Mouse (Mus musculus) liver, embryonic 16.5 days (tissue): ENCODE measurements around the gene Ldb2. TPM values are rescaled to one million over a fixed set of nuclear protein-coding genes. Genes with fewer than 3 reads are reported as not detected.

ENCODE experiments used
- ATAC-seq: fragments of 200-750 bp; cut with Nextera tagmentation; 2 replicates; pipeline ENCODE4 v1.8.0; 2017; ENCODE audit warnings: low read depth, mild to moderate bottlenecking, moderate number of reproducible peaks, moderate library complexity
- H3K27ac ChIP-seq: fragments of 300-500 bp; sonication (generic); 2 replicates; pipeline ENCODE4 v1.5.1; 2014; ENCODE audit warnings: mild to moderate bottlenecking, low read length
- H3K27me3 ChIP-seq: fragments of 300-500 bp; sonication (generic); 2 replicates; pipeline ENCODE4 v1.6.1; 2014; ENCODE audit warnings: low read depth, low read length, mixed read lengths; ENCODE audit not compliant: control insufficient read depth, insufficient read depth
- H3K36me3 ChIP-seq: fragments of 300-500 bp; sonication (generic); 2 replicates; pipeline ENCODE4 v1.6.1; 2014; ENCODE audit warnings: mild to moderate bottlenecking; ENCODE audit not compliant: control insufficient read depth, insufficient read depth
- H3K4me1 ChIP-seq: fragments of 300-500 bp; sonication (generic); 2 replicates; pipeline ENCODE4 v1.6.1; 2014; ENCODE audit warnings: low read depth, low read length, mixed read lengths; ENCODE audit not compliant: control insufficient read depth
- H3K4me2 ChIP-seq: fragments of 300-500 bp; sonication (generic); 2 replicates; pipeline ENCODE4 v1.6.1; 2014; ENCODE audit warnings: low read depth, low read length, mixed read lengths
- H3K4me3 ChIP-seq: fragments of 300-500 bp; sonication (generic); 2 replicates; pipeline ENCODE4 v1.5.1; 2014; ENCODE audit warnings: low read depth, mild to moderate bottlenecking, low read length
- H3K9ac ChIP-seq: fragments of 300-500 bp; sonication (generic); 2 replicates; pipeline ENCODE4 v1.6.1; 2014; ENCODE audit warnings: low read depth, low read length
- H3K9me3 ChIP-seq: fragments of 300-500 bp; sonication (generic); replicated peaks from 2 replicates; pipeline ENCODE4 v1.6.1; 2016; ENCODE audit warnings: low read length; ENCODE audit not compliant: control insufficient read depth
- WGBS: fragments of 180-500 bp; shearing (Covaris S2); extraction: QIAGEN DNeasy Blood & Tissue Kit; methylation state at CpG from one replicate; pipeline ENCODE4 v1.1.7; 2014; ENCODE audit not compliant: insufficient replicate concordance; 5-methylcytosine and 5-hydroxymethylcytosine counted together
- polyA plus RNA-seq: library from polyadenylated mRNA; unstranded; fragments of >200 nt; fragmentation: Nextera tagmentation; extraction: Ambion mirVana; gene quantifications from 2 replicates; pipeline ENCODE4 v1.2.1, GENCODE M21; 2015

Ldb2 gene
- polyA plus RNA-seq, 1 experiment from 2014 or later = 5.9 TPM

- H3K27me3 ChIP-seq = no peaks in the 10 kb centered on the region
- WGBS = 55% methylated on average over 3 of the region's 3 CpGs
- no peak overlapping the region for H3K27ac ChIP-seq
Observed at GRCm38 (mm10) chr5:44643079-44643478, 156.4 kb downstream of the Ldb2 start.

GRCm38 (mm10) chr5:44641060-44641459 is 158.4 kb downstream of the Ldb2 start:
- H3K4me3 ChIP-seq = no peak overlapping the region
- no peaks in the 10 kb centered on the region for H3K27me3 ChIP-seq
- no peaks in the 10 kb centered on the region for H3K36me3 ChIP-seq
- H3K9me3 ChIP-seq = no peaks in the 10 kb centered on the region
- H3K27ac ChIP-seq = no peak overlapping the region
- H3K4me1 ChIP-seq = no peaks in the 10 kb centered on the region
- no peak overlapping the region for H3K4me2 ChIP-seq
- H3K9ac ChIP-seq = no peak overlapping the region
- 49% methylated on average over 4 of the region's 4 CpGs for WGBS
- ATAC-seq = no peak

More at GRCm38 (mm10) chr5:44643079-44643478, 156.4 kb downstream of the Ldb2 start:
- Histone ChIP-seq H3K36me3 (no peaks in the 10 kb centered on the region), H3K9me3 (no peaks in the 10 kb centered on the region), H3K4me3 (no peak overlapping the region), H3K4me1 (no peaks in the 10 kb centered on the region), H3K4me2 (no peak overlapping the region), H3K9ac (no peak overlapping the region)
- no peak for ATAC-seq

GRCm38 (mm10) chr5:44635546-44635945 is 163.9 kb downstream of the Ldb2 start:
- no peaks in the 10 kb centered on the region for H3K36me3 ChIP-seq

GRCm38 (mm10) chr5:44629034-44629625 is 170.3 kb downstream of the Ldb2 start:
- Histone ChIP-seq H3K4me2 (no peak overlapping the region), H3K9me3 (no peaks in the 10 kb centered on the region), H3K4me3 (no peak overlapping the region), H3K36me3 (no peaks in the 10 kb centered on the region), H3K4me1 (no peaks in the 10 kb centered on the region), H3K27ac (no peak overlapping the region), H3K9ac (no peak overlapping the region), H3K27me3 (no peaks in the 10 kb centered on the region)
- WGBS = 56% methylated on average over 3 of the region's 3 CpGs
- ATAC-seq = no peak

More at GRCm38 (mm10) chr5:44635546-44635945, 163.9 kb downstream of the Ldb2 start:
- no peaks in the 10 kb centered on the region for H3K9me3 ChIP-seq
- no peak overlapping the region for H3K4me3 ChIP-seq
- H3K9ac ChIP-seq = no peak overlapping the region
- no peak overlapping the region for H3K27ac ChIP-seq
- no peak overlapping the region for H3K4me2 ChIP-seq
- no peak for ATAC-seq
- H3K27me3 ChIP-seq = no peaks in the 10 kb centered on the region
- WGBS = 73% methylated on average over 6 of the region's 6 CpGs
- no peaks in the 10 kb centered on the region for H3K4me1 ChIP-seq

DNA sequence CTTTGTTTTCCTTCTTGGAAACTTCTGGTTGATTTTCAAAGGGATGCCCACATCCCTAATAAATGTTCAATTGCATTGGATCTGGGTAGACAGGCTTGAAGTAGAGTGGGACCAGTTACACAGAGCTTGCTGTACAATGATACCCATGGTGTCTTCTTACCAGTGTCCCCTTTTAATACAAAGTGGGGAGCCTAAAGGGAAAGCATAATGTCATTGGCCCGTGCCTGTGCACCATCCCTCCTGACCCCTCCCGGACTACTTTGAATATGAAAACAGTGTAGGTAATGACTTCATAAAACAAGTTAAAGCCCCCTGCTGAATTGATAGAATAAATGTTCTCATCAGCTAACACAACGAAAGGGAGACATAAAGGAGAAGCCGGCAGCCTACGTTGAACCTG is 172.0 kb downstream of the Ldb2 start:
- no peak for ATAC-seq
- Histone ChIP-seq H3K36me3 (no peaks in the 10 kb centered on the region), H3K27ac (no peak overlapping the region), H3K4me3 (no peak overlapping the region), H3K4me2 (no peak overlapping the region), H3K4me1 (no peaks in the 10 kb centered on the region), H3K9ac (no peak overlapping the region), H3K27me3 (no peaks in the 10 kb centered on the region), H3K9me3 (no peaks in the 10 kb centered on the region)
- 78% methylated on average over 5 of the region's 5 CpGs for WGBS

- ATAC-seq = no peak
- H3K4me1 ChIP-seq = no peaks in the 10 kb centered on the region
- no peak overlapping the region for H3K4me3 ChIP-seq
- H3K9me3 ChIP-seq = no peaks in the 10 kb centered on the region
- 54% methylated on average over 2 of the region's 2 CpGs for WGBS
- no peaks in the 10 kb centered on the region for H3K36me3 ChIP-seq
- H3K27me3 ChIP-seq = no peaks in the 10 kb centered on the region
- H3K9ac ChIP-seq = no peak overlapping the region
- H3K27ac ChIP-seq = no peak overlapping the region
- no peak overlapping the region for H3K4me2 ChIP-seq
Observed at GRCm38 (mm10) chr5:44626885-44627284, 172.6 kb downstream of the Ldb2 start.

DNA sequence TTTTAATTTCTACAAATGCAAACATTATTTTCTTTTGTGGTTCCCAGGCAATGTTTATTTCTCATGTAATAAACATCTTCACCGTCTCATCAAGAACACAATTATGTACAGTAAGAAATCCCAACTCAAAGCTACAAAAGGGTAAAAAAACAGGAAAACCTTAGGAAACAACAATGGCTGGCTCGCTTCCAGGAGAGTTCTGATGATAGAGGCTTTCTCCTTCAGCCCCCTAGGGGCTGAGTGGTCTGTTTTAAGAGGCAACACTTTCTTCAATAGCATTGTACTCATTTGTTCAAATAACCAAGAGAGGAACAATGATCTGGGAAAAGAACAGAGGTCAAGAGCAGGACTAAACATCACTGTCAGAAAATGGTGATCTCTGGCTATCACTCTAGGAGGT is 173.4 kb downstream of the Ldb2 start:
- WGBS = 51% methylated on average over 2 of the region's 2 CpGs
- Histone ChIP-seq H3K27me3 (no peaks in the 10 kb centered on the region), H3K36me3 (no peaks in the 10 kb centered on the region), H3K9me3 (no peaks in the 10 kb centered on the region), H3K4me1 (no peaks in the 10 kb centered on the region), H3K4me2 (no peak overlapping the region), H3K27ac (no peak overlapping the region), H3K4me3 (no peak overlapping the region), H3K9ac (no peak overlapping the region)
- no peak for ATAC-seq

GRCm38 (mm10) chr5:44615677-44616076 is 183.8 kb downstream of the Ldb2 start:
- H3K4me1 ChIP-seq = no peaks in the 10 kb centered on the region
- 72% methylated on average over 7 of the region's 7 CpGs for WGBS
- no peaks in the 10 kb centered on the region for H3K27me3 ChIP-seq
- no peaks in the 10 kb centered on the region for H3K36me3 ChIP-seq
- no peak overlapping the region for H3K4me2 ChIP-seq
- H3K9me3 ChIP-seq = no peaks in the 10 kb centered on the region
- H3K4me3 ChIP-seq = no peak overlapping the region
- no peak overlapping the region for H3K27ac ChIP-seq
- H3K9ac ChIP-seq = no peak overlapping the region
- no peak for ATAC-seq

DNA sequence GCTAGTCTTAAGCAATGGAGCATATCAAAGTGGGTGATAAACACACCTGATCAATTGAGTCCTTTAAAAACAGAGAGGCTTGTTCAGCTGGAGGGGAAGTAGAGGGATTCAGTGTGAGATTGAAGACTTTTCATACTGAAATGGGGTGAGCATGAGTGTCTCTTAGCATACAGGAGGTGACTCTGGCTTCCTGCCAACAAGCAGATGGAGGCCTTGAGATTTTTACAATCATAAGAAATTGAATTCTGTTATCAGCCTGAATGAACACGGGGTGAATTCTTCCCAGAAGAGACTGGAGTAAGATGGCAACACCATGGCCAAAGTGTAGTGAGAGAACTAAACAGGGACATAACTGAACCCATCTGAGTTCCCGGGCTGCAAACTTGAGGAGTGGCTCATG is 190.6 kb downstream of the Ldb2 start:
- Histone ChIP-seq H3K4me3 (no peak overlapping the region), H3K4me1 (no peaks in the 10 kb centered on the region), H3K9ac (no peak overlapping the region), H3K9me3 (no peaks in the 10 kb centered on the region), H3K27me3 (no peaks in the 10 kb centered on the region), H3K36me3 (no peaks in the 10 kb centered on the region), H3K4me2 (no peak overlapping the region), H3K27ac (no peak overlapping the region)
- ATAC-seq = no peak
- WGBS = 47% methylated on average over 2 of the region's 2 CpGs
